Mouse (Mus musculus) C2C12 (cell line): ENCODE results near the gene Abcc4.

Source experiments
- CTCF ChIP-seq: IDR thresholded peaks from one replicate; pipeline ENCODE4 v1.5.1; 2011; ENCODE audit not compliant: control insufficient read depth, insufficient read depth, insufficient read length
- MAX ChIP-seq: IDR thresholded peaks from one replicate; pipeline ENCODE4 v1.6.1; 2011; ENCODE audit warnings: mild to moderate bottlenecking, control low read depth
- USF1 ChIP-seq: IDR thresholded peaks from one replicate; pipeline ENCODE4 v1.6.1; 2011; ENCODE audit warnings: low read depth, mild to moderate bottlenecking, control low read depth, moderate library complexity

GRCm38 (mm10) chr14:118709736-118710135 is 3.7 kb upstream of the Abcc4 start:
- TF ChIP-seq CTCF: no peak
- no peak for TF ChIP-seq USF1
- no peak for TF ChIP-seq MAX
